Mouse (Mus musculus) hindbrain, embryonic 16.5 days (tissue): ENCODE measurements around the gene Lsamp. TPM values are rescaled to one million over a fixed set of nuclear protein-coding genes. Genes with fewer than 3 reads are reported as not detected.

Experiments used
- ATAC-seq: fragments of 200-750 bp; cut with Nextera tagmentation; 2 replicates; pipeline ENCODE4 v1.8.0; 2017; ENCODE audit warnings: moderate TSS enrichment, moderate library complexity
- H3K27ac ChIP-seq: fragments of 300-500 bp; sonication (generic); 2 replicates; pipeline ENCODE4 v1.5.1; 2014; ENCODE audit warnings: low read depth, mild to moderate bottlenecking, control low read depth, low read length, moderate library complexity
- H3K27me3 ChIP-seq: fragments of 300-500 bp; sonication (generic); replicated peaks from 2 replicates; pipeline ENCODE4 v1.6.1; 2014; ENCODE audit warnings: low read length; ENCODE audit not compliant: control insufficient read depth, insufficient read depth
- H3K36me3 ChIP-seq: fragments of 300-500 bp; sonication (generic); 2 replicates; pipeline ENCODE4 v1.6.1; 2014; ENCODE audit warnings: mild to moderate bottlenecking, low read length, moderate library complexity, mixed read lengths; ENCODE audit not compliant: control insufficient read depth, insufficient read depth
- H3K4me1 ChIP-seq: fragments of 300-500 bp; sonication (generic); 2 replicates; pipeline ENCODE4 v1.6.1; 2014; ENCODE audit warnings: low read depth, low read length; ENCODE audit not compliant: control insufficient read depth, insufficient read depth
- H3K4me2 ChIP-seq: fragments of 300-500 bp; sonication (generic); 2 replicates; pipeline ENCODE4 v1.6.1; 2014; ENCODE audit warnings: mild to moderate bottlenecking, low read length, control low read depth, moderate library complexity
- H3K4me3 ChIP-seq: fragments of 300-500 bp; sonication (generic); 2 replicates; pipeline ENCODE4 v1.5.1; 2014; ENCODE audit warnings: mild to moderate bottlenecking, low read length, control low read depth, moderate library complexity
- H3K9ac ChIP-seq: fragments of 300-500 bp; sonication (generic); 2 replicates; pipeline ENCODE4 v1.6.1; 2014; ENCODE audit warnings: low read depth, mild to moderate bottlenecking, control low read depth, low read length, moderate library complexity
- H3K9me3 ChIP-seq: fragments of 300-500 bp; sonication (generic); 2 replicates; pipeline ENCODE4 v1.6.1; 2014; ENCODE audit warnings: mild to moderate bottlenecking, low read length, moderate library complexity; ENCODE audit not compliant: control insufficient read depth
- WGBS: fragments of 180-500 bp; shearing (Covaris S2); extraction: QIAGEN DNeasy Blood & Tissue Kit; methylation state at CpG from one replicate; pipeline ENCODE4 v1.1.7; 2014; 5-methylcytosine and 5-hydroxymethylcytosine counted together
- polyA plus RNA-seq: library from polyadenylated mRNA; unstranded; fragments of >200 nt; fragmentation: Nextera tagmentation; extraction: Ambion mirVana; gene quantifications from 2 replicates; pipeline ENCODE4 v1.2.1, GENCODE M21; 2015

The Lsamp gene
- polyA plus RNA-seq, 1 experiment from 2014 or later, result 107 TPM

- no peak overlapping the region for H3K27ac ChIP-seq
- H3K4me3 ChIP-seq, result no peak overlapping the region
- H3K27me3 ChIP-seq, result no peaks in the 10 kb centered on the region
- H3K4me2 ChIP-seq, result no peak overlapping the region
- H3K9me3 ChIP-seq, result no peaks in the 10 kb centered on the region
- ATAC-seq, result no peak
- H3K9ac ChIP-seq, result no peak overlapping the region
- no peaks in the 10 kb centered on the region for H3K36me3 ChIP-seq
- H3K4me1 ChIP-seq, result no peaks in the 10 kb centered on the region
- WGBS, result 53% methylated on average over 3 of the region's 3 CpGs
These were observed 1195.4 kb downstream of the Lsamp start for GRCm38 (mm10) chr16:41179557-41179956.

DNA sequence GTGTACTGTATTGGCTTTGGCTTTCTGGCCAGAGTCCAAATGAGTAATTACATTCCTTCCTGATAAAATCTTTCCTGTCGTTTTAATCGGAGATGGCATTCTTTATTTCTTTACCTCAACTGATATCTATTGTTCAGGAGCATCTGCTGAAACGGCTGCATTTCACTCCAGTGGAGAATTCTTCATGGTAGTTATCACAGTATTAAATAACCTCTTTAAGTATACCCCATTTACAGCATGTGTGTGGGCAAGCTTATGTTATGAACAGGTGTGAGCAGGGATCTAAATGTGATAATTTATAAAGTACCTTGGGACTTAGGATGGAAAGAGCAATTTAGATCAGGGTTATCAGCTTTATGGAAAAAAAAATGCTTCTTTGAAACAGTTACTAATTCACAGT is 1196.7 kb downstream of the Lsamp start:
- H3K9ac ChIP-seq, result no peak overlapping the region
- H3K27me3 ChIP-seq, result no peaks in the 10 kb centered on the region
- WGBS, result 19% methylated on average over 3 of the region's 3 CpGs
- H3K4me3 ChIP-seq, result no peak overlapping the region
- H3K36me3 ChIP-seq, result no peaks in the 10 kb centered on the region
- no peak for ATAC-seq
- no peak overlapping the region for H3K27ac ChIP-seq
- no peaks in the 10 kb centered on the region for H3K9me3 ChIP-seq
- no peak overlapping the region for H3K4me2 ChIP-seq
- no peaks in the 10 kb centered on the region for H3K4me1 ChIP-seq

GRCm38 (mm10) chr16:41210055-41210454 is 1225.9 kb downstream of the Lsamp start:
- Histone ChIP-seq H3K27me3 (no peaks in the 10 kb centered on the region), H3K9ac (no peak overlapping the region), H3K4me2 (no peak overlapping the region), H3K9me3 (no peaks in the 10 kb centered on the region), H3K4me1 (no peaks in the 10 kb centered on the region), H3K4me3 (no peak overlapping the region), H3K27ac (no peak overlapping the region), H3K36me3 (no peaks in the 10 kb centered on the region)
- 95% methylated on average over 5 of the region's 5 CpGs for WGBS
- ATAC-seq, result no peak

DNA sequence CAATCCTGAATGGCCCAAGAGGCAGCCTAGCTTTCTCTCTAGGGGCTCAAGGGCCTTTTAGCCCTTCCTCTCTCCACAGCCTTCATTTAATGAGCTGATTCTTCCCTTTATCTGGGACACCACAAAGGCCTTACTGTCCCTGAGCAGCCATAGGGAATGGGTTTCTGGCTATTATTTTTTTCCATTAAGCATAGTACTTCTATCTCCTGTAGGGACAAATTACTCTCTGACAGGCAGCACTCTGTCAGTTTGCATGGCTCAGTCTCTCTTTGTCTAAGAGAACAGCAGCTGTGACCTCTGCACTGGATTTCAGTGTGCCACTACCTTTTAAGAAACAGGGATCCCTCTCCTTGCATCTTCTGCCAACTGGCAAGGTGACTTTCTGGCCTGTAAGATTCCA is 1251.7 kb downstream of the Lsamp start:
- Histone ChIP-seq H3K4me2 (no peak overlapping the region), H3K4me1 (no peaks in the 10 kb centered on the region), H3K36me3 (no peaks in the 10 kb centered on the region), H3K27me3 (no peaks in the 10 kb centered on the region), H3K4me3 (no peak overlapping the region), H3K9ac (no peak overlapping the region), H3K9me3 (no peaks in the 10 kb centered on the region), H3K27ac (no peak overlapping the region)
- ATAC-seq, result no peak

GRCm38 (mm10) chr16:41242841-41243240 is 1258.7 kb downstream of the Lsamp start:
- H3K27me3 ChIP-seq, result no peaks in the 10 kb centered on the region
- H3K9me3 ChIP-seq, result no peaks in the 10 kb centered on the region
- ATAC-seq, result no peak
- no peak overlapping the region for H3K4me3 ChIP-seq
- H3K9ac ChIP-seq, result no peak overlapping the region
- H3K27ac ChIP-seq, result no peak overlapping the region
- 75% methylated on average over 4 of the region's 4 CpGs for WGBS
- H3K36me3 ChIP-seq, result no peaks in the 10 kb centered on the region
- H3K4me1 ChIP-seq, result no peaks in the 10 kb centered on the region
- H3K4me2 ChIP-seq, result no peak overlapping the region

GRCm38 (mm10) chr16:41244711-41245110 is 1260.5 kb downstream of the Lsamp start:
- Histone ChIP-seq H3K9me3 (no peaks in the 10 kb centered on the region), H3K27ac (no peak overlapping the region), H3K4me1 (no peaks in the 10 kb centered on the region), H3K4me3 (no peak overlapping the region), H3K36me3 (no peaks in the 10 kb centered on the region), H3K27me3 (no peaks in the 10 kb centered on the region), H3K4me2 (no peak overlapping the region), H3K9ac (no peak overlapping the region)
- ATAC-seq, result peak; percentile 76; the same call in 1 of the 2 replicates
- 12% methylated on average over 2 of the region's 2 CpGs for WGBS

- WGBS, result 48% methylated on average over 12 of the region's 12 CpGs
- peak; percentile 79 for ATAC-seq
- Histone ChIP-seq H3K27me3 (no peaks in the 10 kb centered on the region), H3K4me1 (no peaks in the 10 kb centered on the region), H3K4me3 (no peak overlapping the region), H3K9ac (no peak overlapping the region), H3K9me3 (no peaks in the 10 kb centered on the region), H3K4me2 (no peak overlapping the region), H3K27ac (no peak overlapping the region), H3K36me3 (no peaks in the 10 kb centered on the region)
These were observed 1274.2 kb downstream of the Lsamp start for GRCm38 (mm10) chr16:41258145-41259035.

DNA sequence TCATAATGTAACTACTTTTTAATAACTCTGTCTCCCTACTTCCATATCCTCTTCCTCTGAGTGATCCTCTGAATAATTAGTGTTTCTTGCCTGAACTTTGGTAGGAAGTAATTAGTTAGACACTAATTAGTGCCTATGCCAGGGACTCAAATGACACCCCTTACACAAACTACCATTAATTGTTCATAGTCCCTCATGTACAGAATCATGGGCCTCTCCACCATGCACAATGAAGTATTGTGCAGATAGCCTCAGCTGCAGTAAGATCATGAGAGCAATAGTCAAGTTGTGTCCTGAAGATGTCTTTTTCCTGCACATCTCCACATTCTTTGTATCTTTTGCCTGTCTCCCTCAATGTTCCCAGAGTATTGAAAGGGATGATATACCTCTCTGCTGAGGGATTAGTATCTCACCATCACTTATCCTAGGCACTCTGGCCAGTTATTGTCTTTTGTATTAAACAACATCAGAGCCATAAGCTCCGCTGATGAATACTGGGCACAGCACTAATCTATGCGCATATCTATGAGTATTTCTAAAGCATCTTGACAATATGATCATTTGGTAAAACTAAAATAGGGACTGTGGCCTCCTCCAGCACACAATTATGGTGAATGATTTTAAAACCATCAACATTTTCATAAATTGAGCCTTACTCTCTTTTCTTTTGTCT is 1292.0 kb downstream of the Lsamp start:
- no peak overlapping the region for H3K4me2 ChIP-seq
- no peaks in the 10 kb centered on the region for H3K27me3 ChIP-seq
- H3K9ac ChIP-seq, result no peak overlapping the region
- no peak for ATAC-seq
- H3K4me3 ChIP-seq, result no peak overlapping the region
- 68% methylated on average over 2 of the region's 2 CpGs for WGBS
- no peaks in the 10 kb centered on the region for H3K36me3 ChIP-seq
- H3K27ac ChIP-seq, result no peak overlapping the region
- H3K9me3 ChIP-seq, result no peaks in the 10 kb centered on the region
- H3K4me1 ChIP-seq, result no peaks in the 10 kb centered on the region

DNA sequence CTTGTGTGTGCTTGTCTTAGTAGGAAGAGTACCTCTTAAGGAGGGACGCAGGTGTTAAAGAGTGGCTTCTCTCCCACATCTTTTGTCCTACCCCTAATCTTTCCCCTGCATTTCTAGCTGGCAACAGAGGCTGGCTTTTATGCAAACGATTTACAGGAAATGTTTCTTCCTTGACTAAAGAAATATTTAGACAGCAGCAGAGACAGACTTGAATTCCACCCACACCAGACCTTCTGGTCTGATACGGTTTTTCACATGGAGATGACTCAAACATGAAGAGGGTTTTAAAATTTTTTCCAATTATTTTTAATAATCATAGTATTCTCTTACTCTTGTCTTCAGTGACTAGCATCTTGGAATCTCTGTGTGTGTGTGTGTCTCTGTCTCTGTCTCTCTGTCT is 1333.8 kb downstream of the Lsamp start:
- Histone ChIP-seq H3K27me3 (no peaks in the 10 kb centered on the region), H3K4me2 (no peak overlapping the region), H3K4me3 (no peak overlapping the region), H3K9me3 (no peaks in the 10 kb centered on the region), H3K27ac (no peak overlapping the region), H3K4me1 (no peaks in the 10 kb centered on the region), H3K9ac (no peak overlapping the region), H3K36me3 (no peaks in the 10 kb centered on the region)
- ATAC-seq, result no peak
- 83% methylated on average over 3 of the region's 3 CpGs for WGBS
